Mouse (Mus musculus) heart, adult 2 months (tissue): Measurements from ENCODE around the gene Cacna1a.

Experiments
- CTCF ChIP-seq: fragments of 200-600 bp; IDR thresholded peaks from 2 replicates; pipeline ENCODE4 v1.8.1; 2022; ENCODE audit warnings: antibody characterized with exemption, mild to moderate bottlenecking, moderate library complexity
- POLR2A ChIP-seq: fragments of 200-500 bp; IDR thresholded peaks from 2 replicates; pipeline ENCODE4 v1.6.1; 2011; ENCODE audit warnings: mild to moderate bottlenecking, low read depth, low read length, control low read depth; ENCODE audit not compliant: insufficient read depth

DNA sequence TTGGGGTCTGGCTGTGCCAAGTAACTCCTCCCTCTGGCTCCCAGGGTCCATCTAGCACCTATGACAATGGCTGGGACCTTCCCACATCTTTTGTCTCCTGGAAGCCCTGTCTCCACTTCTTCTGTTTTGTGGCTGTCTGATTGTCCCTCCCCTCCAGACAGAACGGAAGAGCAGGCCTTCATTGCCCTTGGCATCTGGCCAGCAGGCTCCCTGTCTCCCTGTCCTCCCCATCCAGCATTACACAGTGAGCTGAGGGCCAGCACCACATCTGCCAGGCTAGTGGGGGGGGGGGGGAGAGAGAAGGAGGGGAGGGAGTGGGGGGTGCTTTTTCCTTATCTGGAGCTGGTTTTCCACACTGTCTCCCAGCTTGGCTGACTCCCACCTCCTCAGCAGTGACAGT is 53.8 kb downstream of the Cacna1a start:
- TF ChIP-seq POLR2A, result no peak
- no peak for TF ChIP-seq CTCF
